Mouse (Mus musculus) megakaryocyte-erythroid progenitor cell, adult 5-6 weeks (primary cell): ENCODE results near the gene Dapp1. TPM values are rescaled to one million over a fixed set of nuclear protein-coding genes. Genes with fewer than 3 reads are reported as not detected.
"Not testable (repeated sequence)": the region's sequence is repeated elsewhere in the genome, so short reads cannot be mapped to it uniquely, and the experiment has no call there.

Experiments used
- ATAC-seq: replicated peaks from 2 replicates; pipeline ENCODE4 v1.8.0; 2016; ENCODE audit warnings: mild to moderate bottlenecking, inconsistent platforms; ENCODE audit not compliant: severe bottlenecking, poor library complexity, low FRiP score, low TSS enrichment
- total RNA-seq, 2 experiments: library from RNA; stranded (forward) in 1 of 2; stranded (reverse) in 1 of 2; fragments of 200-1000, 215-1000 nt in 1 of 2; fragments of >200 nt in 1 of 2; fragmentation: Nextera tagmentation in 1 of 2; gene quantifications; 2 replicates each; pipeline ENCODE4 v1.2.3; 2014 to 2017

Gene Dapp1
- total RNA-seq, 2 experiments from 2014 or later, result 108 to 110 TPM

DNA sequence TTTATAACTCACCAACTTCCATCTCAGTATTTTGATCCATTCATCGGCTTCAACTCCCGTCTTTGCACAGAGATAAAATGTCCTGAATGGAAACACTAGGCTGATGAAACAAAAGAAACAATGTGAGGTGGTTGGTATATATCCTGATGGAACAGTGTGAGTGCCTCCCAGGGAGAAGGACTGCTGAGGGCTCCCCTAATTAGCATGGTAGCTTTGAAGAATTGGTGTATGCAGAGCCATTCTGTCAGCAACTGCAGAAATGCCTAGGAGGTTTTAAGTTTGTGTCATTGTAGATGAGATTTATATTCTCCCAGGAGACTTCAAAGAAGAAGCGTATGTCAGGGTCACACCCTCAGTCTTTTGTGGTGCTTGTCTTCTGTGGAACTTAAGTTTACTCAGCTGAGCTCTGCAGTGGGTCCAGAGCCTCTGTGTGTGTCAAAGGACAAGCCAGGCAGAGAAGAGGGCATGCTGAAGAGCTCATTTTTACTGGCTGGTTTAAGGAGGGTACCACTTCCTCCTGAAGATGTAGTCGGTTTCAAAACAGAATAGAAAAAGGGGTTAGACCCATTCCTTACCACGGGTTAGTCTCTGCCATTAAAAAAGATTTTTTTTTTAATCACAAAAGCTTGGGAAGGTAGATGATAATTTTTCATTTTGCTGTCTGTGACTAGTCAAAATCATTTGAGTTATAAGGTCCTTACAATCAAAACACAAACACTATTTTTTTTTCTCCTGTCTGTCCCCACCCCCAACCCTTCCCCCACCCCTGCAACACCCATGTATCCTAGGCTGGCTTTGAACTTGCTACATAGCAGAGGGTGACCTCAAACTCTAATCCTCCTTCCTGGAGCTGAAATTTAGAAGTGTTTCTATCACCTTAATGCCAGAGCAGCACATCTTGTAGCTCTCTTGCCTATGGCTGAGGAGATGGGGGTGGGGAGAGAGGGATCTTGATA is 45.5 kb downstream of the Dapp1 start:
- ATAC-seq, result no peak

DNA sequence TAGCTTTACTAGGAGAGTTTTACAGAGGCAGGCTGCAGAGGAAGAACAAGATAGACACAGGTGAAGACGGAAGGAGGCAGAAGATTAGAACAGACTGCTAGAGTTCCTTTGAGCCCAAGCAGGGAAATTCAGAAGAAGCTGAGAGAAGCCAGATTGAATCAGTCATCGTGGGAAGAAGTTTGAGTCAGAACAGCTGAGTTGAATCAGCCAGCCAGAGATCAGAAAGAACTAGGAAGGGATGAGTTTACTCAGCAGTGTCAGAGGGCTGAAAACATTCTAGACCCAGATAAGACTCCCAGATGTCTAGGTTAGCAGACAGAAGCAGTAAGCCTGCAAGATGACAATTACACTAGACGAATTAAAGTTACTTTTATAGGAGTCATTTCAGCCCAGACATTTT is 47.4 kb downstream of the Dapp1 start:
- no peak for ATAC-seq

DNA sequence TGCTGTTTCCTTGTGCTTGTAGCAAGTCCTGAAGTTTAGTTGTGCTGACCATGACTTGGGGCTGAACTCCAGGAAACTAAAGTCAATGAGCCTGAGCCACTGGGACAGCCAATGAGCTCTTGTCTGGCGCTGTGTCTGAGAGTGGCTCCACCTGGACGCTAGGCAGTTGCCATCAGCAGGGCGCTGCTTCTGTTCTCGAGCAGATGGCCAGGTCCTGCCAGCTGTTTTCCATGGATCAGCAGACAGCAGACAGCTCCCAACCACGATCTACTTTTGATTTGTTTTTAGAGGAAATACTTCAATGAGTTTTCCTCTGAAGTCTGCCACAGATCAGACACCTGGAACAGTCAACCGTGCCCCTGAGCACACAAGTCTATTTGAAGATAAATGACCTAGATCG is 48.6 kb downstream of the Dapp1 start:
- no peak for ATAC-seq

DNA sequence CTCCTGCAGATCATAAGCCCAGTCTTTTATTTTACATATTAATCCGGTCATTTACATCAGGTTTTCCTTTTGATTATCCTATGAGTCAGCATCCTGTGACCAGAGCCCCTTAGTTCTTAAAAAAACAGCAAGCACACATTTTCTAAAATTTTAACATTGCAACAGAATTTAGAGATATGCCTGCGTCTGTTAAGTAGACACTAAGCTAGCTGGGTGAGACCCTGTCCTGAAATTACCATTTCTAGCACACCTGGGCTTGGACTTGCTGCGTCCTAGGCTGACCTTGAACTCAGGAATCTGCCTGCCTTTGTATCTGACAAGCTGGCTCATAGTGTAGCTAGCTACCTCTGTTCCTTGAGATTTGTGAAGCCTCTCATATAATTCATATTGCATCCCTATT is 51.4 kb downstream of the Dapp1 start:
- no peak for ATAC-seq

GRCm38 (mm10) chr3:137927010-137927409 is 54.3 kb downstream of the Dapp1 start:
- no peak for ATAC-seq

DNA sequence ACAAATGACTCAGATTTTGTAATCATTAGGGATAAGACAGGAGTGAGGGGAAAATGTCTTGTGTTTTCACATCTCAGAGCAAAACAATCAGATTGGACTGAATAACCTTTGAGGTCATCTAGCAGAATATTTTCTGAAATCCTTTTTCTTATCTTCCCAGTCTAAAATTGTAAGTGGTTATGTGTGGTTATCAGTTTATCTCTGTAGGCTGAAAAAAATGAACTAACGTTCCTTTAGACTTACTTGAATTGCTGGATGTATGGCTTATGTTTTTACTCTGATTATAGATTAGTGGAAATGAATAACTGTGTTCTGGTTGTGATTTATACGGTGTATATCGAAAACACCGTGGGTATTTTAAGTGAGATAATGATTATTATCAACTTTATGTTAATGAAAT is 60.8 kb downstream of the Dapp1 start:
- no peak for ATAC-seq

DNA sequence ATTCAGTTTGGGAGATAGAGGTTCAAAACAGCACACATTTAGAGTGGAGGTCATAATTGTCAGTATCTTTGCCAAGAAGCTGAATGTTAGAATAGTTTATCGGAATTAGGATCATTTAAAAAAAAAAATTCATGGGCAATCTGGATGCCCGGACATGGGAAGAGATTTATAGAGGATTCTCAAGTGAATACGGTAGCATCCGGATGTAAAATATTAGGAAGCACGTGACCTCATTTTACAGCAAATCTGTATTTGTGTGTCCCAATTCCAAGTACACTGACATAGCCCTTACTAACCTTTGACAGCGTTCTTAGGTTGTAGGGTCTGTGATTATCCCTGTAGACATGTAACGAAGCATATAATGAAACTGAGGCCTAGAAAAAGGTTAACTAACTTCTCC is 61.9 kb downstream of the Dapp1 start:
- no peak for ATAC-seq

DNA sequence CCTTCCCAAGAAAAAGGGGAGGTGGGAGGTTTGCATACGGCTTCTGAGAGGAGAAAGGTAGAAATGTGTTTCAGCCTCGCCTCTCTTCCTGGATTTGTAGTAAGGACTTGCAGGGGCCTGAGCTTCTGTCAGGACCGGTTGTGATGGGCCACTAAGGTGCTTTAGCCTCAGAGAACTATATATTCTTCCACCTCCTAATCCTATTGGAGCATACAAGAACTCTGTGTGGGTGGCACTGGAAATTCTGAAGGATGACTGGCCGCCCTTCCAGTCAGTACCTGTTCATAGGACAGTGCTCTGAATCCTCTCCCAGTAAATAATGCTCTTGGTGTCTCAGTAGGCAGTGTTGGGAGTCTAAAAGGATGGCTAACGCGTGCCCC is 62.4 kb downstream of the Dapp1 start:
- peak; percentile 36 for ATAC-seq

DNA sequence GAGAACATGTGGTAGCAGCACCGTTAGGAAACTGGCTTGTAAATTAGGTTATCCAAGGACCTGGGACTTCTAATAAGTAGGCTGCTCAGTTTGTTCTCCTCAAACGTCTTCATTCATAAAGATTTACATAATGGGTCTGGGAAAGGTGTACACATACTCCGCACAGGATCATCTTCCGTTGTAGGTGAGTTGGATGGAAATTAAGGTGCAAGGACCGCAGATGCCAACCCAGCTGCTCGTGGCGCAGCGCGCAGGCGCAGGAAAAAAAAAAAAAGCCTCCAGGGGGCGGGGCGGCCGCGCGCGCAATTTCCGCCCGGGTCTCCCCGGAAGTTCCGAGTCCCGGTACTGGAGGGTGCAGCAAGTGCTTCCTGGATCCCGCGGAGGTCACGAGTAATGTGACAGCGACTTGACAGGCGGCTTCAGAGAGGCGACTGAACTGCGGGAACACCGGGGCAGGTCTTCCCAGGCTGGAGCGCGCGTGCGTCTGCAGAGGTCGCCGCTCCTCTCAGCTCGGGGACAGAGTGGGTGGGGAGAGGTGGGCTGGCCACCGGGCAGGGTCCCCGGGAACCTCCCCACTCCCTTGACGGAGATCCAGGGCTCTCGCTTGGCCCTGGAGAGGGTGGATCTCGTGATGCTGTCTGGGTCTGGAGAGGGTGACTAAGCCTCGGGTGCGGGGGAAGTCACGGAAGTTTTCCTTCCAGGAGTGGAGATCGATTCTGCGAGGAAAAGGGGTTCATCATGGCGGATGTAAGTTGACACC is 63.0 kb downstream of the Dapp1 start, which contains the start of gene Lamtor3:
Lamtor3 (plus strand) TSS at position 335 of the 760 bp plus-strand sequence.
- peak; percentile 98 for ATAC-seq

- ATAC-seq, result peak; percentile 54; the same call in 1 of the 2 replicates
Measured at GRCm38 (mm10) chr3:137917694-137918171, 63.6 kb downstream of the Dapp1 start.

DNA sequence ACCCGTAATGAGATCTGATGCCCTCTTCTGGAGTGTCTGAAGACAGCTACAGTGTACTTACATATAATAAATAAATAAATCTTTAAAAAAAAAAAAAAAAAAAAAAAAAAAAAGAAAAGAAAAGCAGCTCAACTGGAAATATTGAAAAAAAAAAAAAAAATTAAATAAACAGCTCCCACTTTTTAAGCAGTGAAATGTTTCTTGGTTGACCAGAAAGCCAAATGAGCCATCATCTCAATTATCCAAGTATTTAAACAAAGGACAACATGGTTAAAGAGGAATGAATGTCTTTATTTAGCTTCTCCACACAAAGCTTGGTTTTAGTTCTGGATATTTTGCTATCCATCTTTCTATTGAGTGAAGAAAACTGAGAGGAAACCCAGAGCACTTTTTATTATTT is 66.8 kb downstream of the Dapp1 start:
- not testable (repeated sequence) for ATAC-seq

DNA sequence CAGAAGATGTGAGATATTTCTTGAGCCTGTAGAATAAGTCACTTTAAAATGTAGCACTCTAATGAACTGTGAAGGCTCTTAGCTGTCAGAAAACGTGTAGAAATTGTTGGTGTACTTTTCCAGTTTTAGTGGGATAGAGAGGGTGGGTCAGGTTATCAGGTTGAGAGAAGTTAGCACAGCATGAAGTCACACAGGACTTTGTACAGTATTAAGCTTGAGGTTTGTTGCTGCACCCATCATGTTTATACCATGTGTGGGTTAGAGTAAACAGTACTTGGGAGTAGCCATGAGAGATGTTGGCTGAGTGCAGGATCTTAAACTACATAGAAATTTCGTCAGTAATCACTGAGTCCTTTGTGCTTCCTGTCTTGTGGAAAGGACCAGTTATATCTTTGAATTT is 68.3 kb downstream of the Dapp1 start:
- no peak for ATAC-seq

- no peak for ATAC-seq
Measured at GRCm38 (mm10) chr3:137900149-137900548, 81.2 kb downstream of the Dapp1 start.

GRCm38 (mm10) chr3:137897685-137898084 is 83.7 kb downstream of the Dapp1 start:
- no peak for ATAC-seq

DNA sequence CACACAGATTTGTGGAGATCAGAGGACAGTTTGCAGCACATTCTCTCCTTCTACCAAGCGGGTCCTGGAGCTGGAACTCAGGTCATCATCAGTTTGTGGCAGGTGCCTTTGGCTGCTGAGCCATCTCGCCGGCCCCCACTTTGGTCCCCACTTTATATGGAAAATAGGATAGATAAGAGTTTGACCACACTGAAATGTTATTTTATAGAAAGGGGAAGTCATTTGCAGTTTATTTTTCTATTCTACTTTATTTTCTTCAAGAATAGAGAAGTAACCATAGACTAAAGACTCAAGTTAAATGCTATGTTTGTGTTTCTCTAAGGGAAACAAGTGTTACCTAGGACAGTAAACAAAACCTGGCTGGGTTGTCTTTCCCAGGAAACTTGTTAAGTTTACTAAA is 84.5 kb downstream of the Dapp1 start:
- no peak for ATAC-seq

- no peak for ATAC-seq
Measured at GRCm38 (mm10) chr3:137896386-137896785, 85.0 kb downstream of the Dapp1 start.

- peak; percentile 72 for ATAC-seq
Measured at GRCm38 (mm10) chr3:137895196-137895595, 86.1 kb downstream of the Dapp1 start.

DNA sequence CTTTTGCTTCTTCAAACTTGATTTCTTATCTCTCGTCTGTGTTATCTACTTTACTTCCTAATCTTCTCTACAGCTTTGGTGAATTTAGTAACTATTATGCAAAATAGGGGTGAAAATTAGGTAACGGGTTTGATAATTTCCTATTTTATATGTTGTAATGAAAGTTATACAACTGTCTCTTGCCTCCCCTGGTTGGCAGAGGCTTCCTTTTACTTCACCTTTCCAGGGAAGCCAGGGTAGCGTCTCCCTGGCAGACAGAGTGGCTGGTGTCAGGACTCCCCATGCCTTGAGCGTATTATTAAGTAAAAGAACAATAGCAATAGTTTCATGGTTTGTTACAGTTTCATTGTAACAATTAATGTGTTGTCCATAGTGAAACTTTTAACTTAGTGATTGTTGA is 87.6 kb downstream of the Dapp1 start:
- no peak for ATAC-seq

GRCm38 (mm10) chr3:137892118-137892517 is 89.2 kb downstream of the Dapp1 start:
- no peak for ATAC-seq

DNA sequence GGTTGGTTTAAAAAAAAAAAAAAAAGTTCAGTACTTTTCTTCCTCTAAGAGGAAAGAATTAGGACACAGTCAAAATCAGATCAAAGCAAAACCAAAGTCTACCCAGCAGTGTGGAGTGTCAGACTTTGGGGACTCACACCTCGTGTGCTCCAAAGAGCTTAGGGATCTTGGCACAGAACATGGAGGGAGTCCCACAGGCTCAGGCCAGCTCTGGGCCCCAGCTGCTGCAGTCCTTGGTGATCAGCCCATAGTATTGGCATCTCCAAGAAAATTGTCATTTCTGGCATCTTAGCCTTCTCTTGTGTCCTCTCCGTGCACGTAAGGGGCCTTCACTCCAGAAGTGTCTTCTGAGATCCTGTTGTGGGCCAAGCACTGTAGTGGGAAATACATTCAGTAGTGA is 90.3 kb downstream of the Dapp1 start:
- ATAC-seq, result no peak
